Mouse (Mus musculus) heart, adult 8-10 months (tissue): ENCODE results near the gene Ntsr2. TPM values are rescaled to one million over a fixed set of nuclear protein-coding genes. Genes with fewer than 3 reads are reported as not detected.
"Not testable (repeated sequence)": the region's sequence is repeated elsewhere in the genome, so short reads cannot be mapped to it uniquely, and the experiment has no call there.

Experiments
- DNase-seq: peaks from one replicate; pipeline ENCODE4 v3.0.0; 2022; ENCODE audit warnings: low spot score
- total RNA-seq, 4 experiments: library from RNA; stranded (reverse); gene quantifications; 2 replicates each; pipeline ENCODE4 v1.2.4; 2022

The Ntsr2 gene
- total RNA-seq, 4 experiments from 2014 or later: 6.5 to 7.8 (median 6.8) TPM

DNA sequence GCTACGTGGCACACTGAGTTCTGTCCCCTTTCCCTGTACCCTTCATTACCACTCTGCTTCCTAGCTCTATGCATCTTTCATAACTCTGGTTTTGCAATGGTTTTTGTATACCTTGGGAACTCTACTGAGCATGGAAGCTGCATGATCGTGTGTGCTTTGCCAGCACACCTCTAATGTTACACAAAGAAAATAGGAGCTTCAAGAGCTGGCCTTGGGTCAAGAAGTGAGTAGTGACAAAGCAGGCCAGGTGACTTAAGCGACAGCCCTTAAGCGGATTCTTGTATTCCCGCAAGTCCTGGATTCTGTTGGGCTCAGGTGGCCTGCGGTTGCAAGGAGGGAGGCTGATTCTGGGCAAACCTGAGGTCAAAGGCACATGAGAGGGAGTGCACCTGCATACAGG lies 4.9 kb upstream of the Ntsr2 start:
- no peak for DNase-seq

- DNase-seq: no peak
Observed at GRCm38 (mm10) chr12:16649819-16650218, 3.4 kb upstream of the Ntsr2 start.

GRCm38 (mm10) chr12:16655604-16656003 lies 2.4 kb downstream of the Ntsr2 start:
- no peak for DNase-seq

DNA sequence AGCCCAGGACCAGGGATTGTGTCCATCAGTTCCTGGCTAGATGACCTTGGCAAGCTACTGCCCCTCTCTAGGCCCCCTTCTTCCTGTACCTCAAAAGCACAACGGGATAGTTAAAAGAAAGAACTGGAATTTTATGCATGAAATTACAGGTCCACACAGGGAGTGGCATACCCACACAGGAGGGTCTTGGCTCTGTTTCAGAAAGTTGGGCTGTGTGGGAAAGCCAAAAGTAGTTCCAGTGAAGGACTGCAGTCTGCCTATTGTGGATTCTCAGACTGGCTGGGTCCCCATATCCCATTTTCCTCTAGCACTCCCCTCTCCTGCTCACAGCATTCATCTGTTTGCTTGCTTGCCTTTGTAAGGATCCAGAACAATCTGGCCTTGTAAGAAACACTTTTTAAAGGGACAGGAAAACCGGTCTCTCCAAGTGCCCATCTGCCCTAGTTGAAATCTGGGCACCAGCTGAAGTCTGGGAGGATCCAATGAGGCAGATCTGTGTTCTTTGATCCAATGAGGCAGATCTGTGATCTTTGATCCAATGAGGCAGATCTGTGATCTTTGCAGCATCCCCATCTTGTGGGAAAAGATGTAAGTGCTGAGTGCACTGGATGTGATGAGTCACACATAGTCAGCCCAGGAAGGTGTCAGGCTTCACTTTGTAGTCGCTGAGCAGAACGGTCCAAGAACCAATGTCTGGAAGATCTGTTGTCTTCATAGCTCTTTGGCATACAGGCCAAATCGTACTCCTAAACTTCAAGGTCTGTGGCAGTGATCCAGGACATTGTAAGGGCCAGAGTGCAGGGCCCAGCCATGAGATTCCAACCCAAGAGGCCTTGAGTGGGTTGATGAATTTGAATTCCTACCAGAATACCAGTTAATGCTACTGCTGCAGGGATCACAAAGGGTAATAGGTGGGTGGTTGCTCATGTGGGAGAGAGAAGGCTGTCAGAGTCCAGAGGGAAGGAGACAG lies 4.0 kb downstream of the Ntsr2 start:
- no peak for DNase-seq

GRCm38 (mm10) chr12:16661459-16661858 lies 8.3 kb downstream of the Ntsr2 start:
- DNase-seq: no peak

DNA sequence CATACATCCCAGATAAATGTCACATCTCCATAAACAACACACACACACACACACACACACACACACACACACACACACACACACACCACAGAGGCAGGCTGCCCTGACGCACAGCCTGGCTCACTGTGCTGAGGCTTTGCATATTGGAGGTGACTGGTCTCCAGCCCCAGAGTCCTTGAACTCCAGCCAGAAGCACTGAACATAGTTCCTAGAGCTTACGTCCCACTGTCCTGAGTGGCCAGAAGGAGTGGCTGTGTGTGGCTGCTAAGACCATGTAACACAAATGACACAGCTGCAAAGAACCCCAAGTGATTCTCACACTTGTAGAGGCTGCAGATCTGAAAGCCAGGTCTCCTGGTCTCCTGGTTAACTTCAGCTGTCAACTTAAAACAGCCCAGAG lies 8.8 kb downstream of the Ntsr2 start:
- DNase-seq: no peak

DNA sequence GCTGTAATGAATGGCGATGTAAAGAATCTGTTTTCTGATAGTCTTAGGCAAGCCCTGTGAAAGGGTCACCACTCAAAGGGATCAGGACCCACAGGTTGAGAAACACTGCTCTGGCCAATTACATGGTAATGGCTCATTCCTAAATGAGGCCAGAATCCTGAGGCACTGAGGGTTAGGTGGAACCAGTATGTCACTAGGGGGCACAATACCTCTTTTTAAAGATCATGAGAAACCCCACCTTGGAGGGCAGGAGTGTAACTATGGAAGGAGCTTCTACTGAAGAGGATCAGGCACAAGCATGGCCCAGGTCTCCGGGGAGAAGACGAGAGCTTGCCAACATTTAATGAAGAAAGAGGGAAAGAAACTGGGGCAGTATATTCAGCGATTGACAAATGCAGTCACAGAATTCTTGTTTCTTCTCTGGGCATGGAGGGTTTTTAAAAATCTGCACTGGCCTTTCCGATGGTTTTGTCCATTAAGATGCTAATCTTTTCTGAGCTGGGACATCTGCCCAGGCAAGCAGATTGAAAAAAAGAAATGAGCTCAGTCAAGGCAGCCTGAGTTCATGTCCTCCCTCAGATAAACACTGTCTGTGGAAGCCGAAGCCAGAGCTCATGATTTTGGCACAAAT lies 9.9 kb downstream of the Ntsr2 start:
- DNase-seq: no peak

DNA sequence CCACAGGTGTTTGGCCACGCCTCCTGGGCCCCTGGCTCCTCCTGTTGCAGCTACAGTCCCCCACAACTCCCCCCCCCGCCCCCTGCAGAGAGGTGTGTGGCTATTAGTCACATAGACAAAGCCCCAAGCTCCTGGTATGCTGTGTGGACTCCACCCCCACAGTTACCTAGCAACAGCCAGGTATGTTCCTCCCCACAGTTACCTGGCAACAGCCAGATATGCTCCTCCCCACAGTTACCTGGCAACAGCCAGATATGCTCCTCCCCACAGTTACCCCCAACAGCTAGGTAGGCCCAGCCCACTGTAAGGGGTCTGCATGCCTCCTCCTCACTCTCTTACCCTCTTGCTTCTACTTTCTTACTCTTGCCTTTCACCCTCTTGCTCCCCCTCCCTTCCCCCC lies 11.8 kb downstream of the Ntsr2 start:
- no peak for DNase-seq

- no peak for DNase-seq
Observed at GRCm38 (mm10) chr12:16669176-16669575, 16.0 kb downstream of the Ntsr2 start.

- no peak for DNase-seq
Observed at GRCm38 (mm10) chr12:16672246-16672645, 19.1 kb downstream of the Ntsr2 start.

DNA sequence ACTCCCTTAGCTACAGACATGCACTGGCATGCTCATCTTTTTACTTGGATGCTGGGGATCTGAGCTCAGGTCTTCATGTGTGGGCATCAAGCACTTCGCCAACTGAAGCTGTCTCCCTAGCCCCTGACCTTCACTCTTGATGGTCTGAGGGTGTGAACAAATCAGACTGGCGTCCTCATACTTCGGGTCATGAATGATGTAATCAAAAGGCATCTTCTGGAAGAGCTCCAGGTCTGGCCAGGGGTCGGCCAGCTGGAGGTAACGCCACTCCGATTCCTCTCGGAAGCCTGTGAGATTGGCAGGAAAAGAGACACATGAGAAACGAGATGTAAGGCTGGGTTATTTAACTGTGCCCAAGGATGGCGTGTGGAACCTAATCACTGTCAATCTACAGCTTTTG lies 37.4 kb downstream of the Ntsr2 start:
- DNase-seq: no peak

- no peak for DNase-seq
Observed at GRCm38 (mm10) chr12:16694783-16695182, 41.6 kb downstream of the Ntsr2 start.

- not testable (repeated sequence) for DNase-seq
Observed at GRCm38 (mm10) chr12:16695252-16695651, 42.1 kb downstream of the Ntsr2 start.

DNA sequence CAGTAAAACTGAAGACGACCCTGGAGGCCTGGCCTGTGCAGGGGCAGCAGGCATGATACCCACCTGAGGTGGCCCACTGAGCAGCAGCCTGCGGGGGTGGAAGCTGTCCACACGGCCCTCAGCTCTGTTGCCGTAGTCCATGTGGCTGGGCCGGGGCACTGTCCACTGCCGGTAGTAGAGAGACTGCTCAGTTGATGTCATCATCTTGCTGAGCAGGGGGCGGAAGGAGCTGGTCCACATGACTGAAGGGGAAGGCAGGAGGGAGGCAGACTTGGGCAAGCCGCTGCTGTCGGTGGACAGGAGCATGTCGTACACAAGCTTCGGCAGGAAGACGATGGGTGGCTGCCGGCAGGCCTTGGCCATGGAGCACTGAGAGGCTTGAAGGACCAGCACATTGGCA lies 43.0 kb downstream of the Ntsr2 start:
- no peak for DNase-seq

- peak; percentile 6 for DNase-seq
Observed at GRCm38 (mm10) chr12:16698691-16699090, 45.5 kb downstream of the Ntsr2 start.

Other genes starting within 250 kb of the Ntsr2 start
- gene Lpin1, start 42.4 kb upstream of the Ntsr2 start, total RNA-seq: 100 to 1,000 TPM; 152 to 176 (median 162) TPM
- gene Greb1, start 147.5 kb downstream of the Ntsr2 start, total RNA-seq: 1 to 10 TPM in 1 of 4 experiments, under 1 TPM in 3; 0.16 to 1.2 (median 0.64) TPM
- gene E2f6, start 157.6 kb downstream of the Ntsr2 start, total RNA-seq: 10 to 100 TPM; 86.4 to 90.4 (median 88.2) TPM
- gene Rock2, start 241.5 kb downstream of the Ntsr2 start, total RNA-seq: 10 to 100 TPM; 71.9 to 88.8 (median 84.0) TPM